Mouse (Mus musculus) thymus, adult 2 months (tissue): Measurements from ENCODE around the gene Mast2.

ENCODE experiments used
- CTCF ChIP-seq: fragments of 200-500 bp; IDR thresholded peaks from 2 replicates; pipeline ENCODE4 v1.5.1; 2012; ENCODE audit warnings: mild to moderate bottlenecking, control low read depth, low read length, moderate library complexity, borderline replicate concordance; ENCODE audit not compliant: control insufficient read depth, poor library complexity, insufficient read depth; ENCODE audit errors: extremely low read depth
- POLR2A ChIP-seq: fragments of 200-500 bp; IDR thresholded peaks from 2 replicates; pipeline ENCODE4 v1.6.1; 2012; ENCODE audit warnings: mild to moderate bottlenecking, low read length, control low read depth, moderate library complexity; ENCODE audit not compliant: control insufficient read depth, poor library complexity, insufficient read depth; ENCODE audit errors: extremely low read depth

- TF ChIP-seq CTCF = no peak
- TF ChIP-seq POLR2A = no peak
Observed at GRCm38 (mm10) chr4:116412993-116413392, 51.0 kb downstream of the Mast2 start.
